Mouse (Mus musculus) hindbrain, embryonic 14.5 days (tissue): ENCODE results near the gene Ildr1. TPM values are rescaled to one million over a fixed set of nuclear protein-coding genes. Genes with fewer than 3 reads are reported as not detected.

ENCODE experiments used
- ATAC-seq: fragments of 200-750 bp; cut with Nextera tagmentation; 2 replicates; pipeline ENCODE4 v1.8.0; 2017; ENCODE audit warnings: moderate number of reproducible peaks, mild to moderate bottlenecking, moderate TSS enrichment, moderate library complexity; ENCODE audit not compliant: low FRiP score
- DNase-seq: peaks from one replicate; pipeline ENCODE4 v3.0.0-alpha.2; 2015; ENCODE audit warnings: low spot score
- H3K27ac ChIP-seq: fragments of 300-500 bp; sonication (generic); 2 replicates; pipeline ENCODE4 v1.5.1; 2014; ENCODE audit warnings: mild to moderate bottlenecking, moderate library complexity
- H3K27me3 ChIP-seq: fragments of 300-500 bp; sonication (generic); 2 replicates; pipeline ENCODE4 v1.6.1; 2014; ENCODE audit warnings: mild to moderate bottlenecking, low read length, mixed read lengths; ENCODE audit not compliant: control insufficient read depth, insufficient read depth
- H3K36me3 ChIP-seq: fragments of 300-500 bp; sonication (generic); replicated peaks from 2 replicates; pipeline ENCODE4 v1.6.1; 2014; ENCODE audit not compliant: control insufficient read depth, insufficient read depth
- H3K4me1 ChIP-seq: fragments of 300-500 bp; sonication (generic); replicated peaks from 2 replicates; pipeline ENCODE4 v1.6.1; 2014; ENCODE audit warnings: antibody characterized with exemption, low read length, mixed read lengths; ENCODE audit not compliant: control insufficient read depth, insufficient read depth
- H3K4me2 ChIP-seq: fragments of 300-500 bp; sonication (generic); replicated peaks from 2 replicates; pipeline ENCODE4 v1.6.1; 2014; ENCODE audit warnings: mild to moderate bottlenecking, moderate library complexity
- H3K4me3 ChIP-seq: fragments of 300-500 bp; sonication (generic); replicated peaks from 2 replicates; pipeline ENCODE4 v1.5.1; 2014; ENCODE audit warnings: mild to moderate bottlenecking, low read length
- H3K9ac ChIP-seq: fragments of 300-500 bp; sonication (generic); 2 replicates; pipeline ENCODE4 v1.6.1; 2014
- H3K9me3 ChIP-seq: fragments of 300-500 bp; sonication (generic); 2 replicates; pipeline ENCODE4 v1.6.1; 2016; ENCODE audit warnings: low read length; ENCODE audit not compliant: control insufficient read depth
- WGBS: fragments of 180-500 bp; shearing (Covaris S2); extraction: QIAGEN DNeasy Blood & Tissue Kit; methylation state at CpG from one replicate; pipeline ENCODE4 v1.1.7; 2014; 5-methylcytosine and 5-hydroxymethylcytosine counted together
- polyA plus RNA-seq: library from polyadenylated mRNA; unstranded; fragments of >200 nt; fragmentation: Nextera tagmentation; extraction: Ambion mirVana; gene quantifications from 2 replicates; pipeline ENCODE4 v1.2.1, GENCODE M21; 2014

The Ildr1 gene
- polyA plus RNA-seq, 1 experiment from 2014 or later, result 0.19 TPM

- Histone ChIP-seq H3K4me1 (no peaks in the 10 kb centered on the region), H3K27me3 (no peaks in the 10 kb centered on the region), H3K4me2 (no peak overlapping the region), H3K27ac (no peak overlapping the region), H3K9me3 (no peaks in the 10 kb centered on the region), H3K36me3 (no peaks in the 10 kb centered on the region), H3K9ac (no peak overlapping the region), H3K4me3 (no peak overlapping the region)
- DNase-seq (no peak), ATAC-seq (no peak)
- WGBS, result 79% methylated on average over 3 of the region's 3 CpGs
These were observed 41.6 kb downstream of the Ildr1 start for GRCm38 (mm10) chr16:36735421-36735820.

- Histone ChIP-seq H3K36me3 (no peaks in the 10 kb centered on the region), H3K9ac (no peak overlapping the region), H3K27me3 (no peaks in the 10 kb centered on the region), H3K4me2 (no peak overlapping the region), H3K27ac (no peak overlapping the region), H3K4me1 (no peaks in the 10 kb centered on the region), H3K4me3 (no peak overlapping the region), H3K9me3 (no peaks in the 10 kb centered on the region)
- WGBS, result 64% methylated on average over 4 of the region's 4 CpGs
- DNase-seq (no peak), ATAC-seq (no peak)
These were observed 45.7 kb downstream of the Ildr1 start for GRCm38 (mm10) chr16:36739404-36739930.

GRCm38 (mm10) chr16:36743580-36743979, 49.8 kb downstream of the Ildr1 start:
- no peak overlapping the region for H3K4me3 ChIP-seq
- WGBS, result 91% methylated on average over 8 of the region's 8 CpGs
- no peaks in the 10 kb centered on the region for H3K36me3 ChIP-seq
- ATAC-seq, result no peak
- H3K4me2 ChIP-seq, result no peak overlapping the region
- H3K27ac ChIP-seq, result no peak overlapping the region
- H3K4me1 ChIP-seq, result no peaks in the 10 kb centered on the region
- H3K9ac ChIP-seq, result no peak overlapping the region
- H3K9me3 ChIP-seq, result no peaks in the 10 kb centered on the region
- no peaks in the 10 kb centered on the region for H3K27me3 ChIP-seq
- no peak for DNase-seq

- no peak for DNase-seq
- H3K9ac ChIP-seq, result no peak overlapping the region
- WGBS, result 84% methylated on average over 4 of the region's 4 CpGs
These were observed 53.3 kb downstream of the Ildr1 start for GRCm38 (mm10) chr16:36747068-36747467.

GRCm38 (mm10) chr16:36747767-36748166, 54.0 kb downstream of the Ildr1 start:
- DNase-seq, result no peak
- Histone ChIP-seq H3K27ac (no peak overlapping the region), H3K4me3 (no peak overlapping the region), H3K4me2 (no peak overlapping the region), H3K36me3 (no peaks in the 10 kb centered on the region), H3K9ac (no peak overlapping the region), H3K27me3 (no peaks in the 10 kb centered on the region), H3K9me3 (no peaks in the 10 kb centered on the region), H3K4me1 (no peaks in the 10 kb centered on the region)
- WGBS, result 73% methylated on average over 2 of the region's 2 CpGs
- ATAC-seq, result no peak

More at GRCm38 (mm10) chr16:36747068-36747467, 53.3 kb downstream of the Ildr1 start:
- Histone ChIP-seq H3K4me3 (no peak overlapping the region), H3K4me2 (no peak overlapping the region), H3K4me1 (no peaks in the 10 kb centered on the region), H3K9me3 (no peaks in the 10 kb centered on the region), H3K27me3 (no peaks in the 10 kb centered on the region), H3K36me3 (no peaks in the 10 kb centered on the region), H3K27ac (no peak overlapping the region)
- ATAC-seq, result no peak

- Histone ChIP-seq H3K9ac (no peak overlapping the region), H3K27me3 (no peaks in the 10 kb centered on the region), H3K9me3 (no peaks in the 10 kb centered on the region), H3K36me3 (no peaks in the 10 kb centered on the region), H3K4me2 (no peak overlapping the region), H3K4me1 (no peaks in the 10 kb centered on the region), H3K27ac (no peak overlapping the region), H3K4me3 (no peak overlapping the region)
- no peak for DNase-seq
- 90% methylated on average over 3 of the region's 3 CpGs for WGBS
- ATAC-seq, result no peak
These were observed 58.2 kb downstream of the Ildr1 start for GRCm38 (mm10) chr16:36751979-36752378.

- Histone ChIP-seq H3K4me3 (no peak overlapping the region), H3K4me1 (no peaks in the 10 kb centered on the region), H3K4me2 (no peak overlapping the region), H3K9ac (no peak overlapping the region), H3K27me3 (no peaks in the 10 kb centered on the region), H3K9me3 (no peaks in the 10 kb centered on the region), H3K36me3 (no peaks in the 10 kb centered on the region), H3K27ac (no peak overlapping the region)
- ATAC-seq (no peak), DNase-seq (no peak)
- 81% methylated on average over 8 of the region's 13 CpGs for WGBS
These were observed 76.5 kb downstream of the Ildr1 start for GRCm38 (mm10) chr16:36770191-36770771.

- Histone ChIP-seq H3K9me3 (no peaks in the 10 kb centered on the region), H3K4me1 (no peaks in the 10 kb centered on the region), H3K27me3 (no peaks in the 10 kb centered on the region), H3K4me2 (no peak overlapping the region), H3K27ac (no peak overlapping the region), H3K36me3 (no peaks in the 10 kb centered on the region), H3K4me3 (no peak overlapping the region), H3K9ac (no peak overlapping the region)
- ATAC-seq (peak; percentile 48; the same call in 1 of the 2 replicates), DNase-seq (no peak)
- WGBS, result 58% methylated on average over 4 of the region's 4 CpGs
These were observed 77.1 kb downstream of the Ildr1 start for GRCm38 (mm10) chr16:36770830-36771229.

- Histone ChIP-seq H3K36me3 (no peaks in the 10 kb centered on the region), H3K4me1 (no peaks in the 10 kb centered on the region), H3K27me3 (no peaks in the 10 kb centered on the region), H3K27ac (no peak overlapping the region), H3K4me2 (no peak overlapping the region), H3K9ac (no peak overlapping the region), H3K4me3 (no peak overlapping the region), H3K9me3 (no peaks in the 10 kb centered on the region)
- DNase-seq (no peak), ATAC-seq (no peak)
- 83% methylated on average over 2 of the region's 2 CpGs for WGBS
These were observed 77.5 kb downstream of the Ildr1 start for GRCm38 (mm10) chr16:36771244-36771643.

- Histone ChIP-seq H3K27ac (no peak overlapping the region), H3K36me3 (no peaks in the 10 kb centered on the region), H3K9me3 (no peaks in the 10 kb centered on the region), H3K27me3 (no peaks in the 10 kb centered on the region), H3K9ac (no peak overlapping the region), H3K4me3 (no peak overlapping the region), H3K4me2 (no peak overlapping the region), H3K4me1 (no peaks in the 10 kb centered on the region)
- ATAC-seq, result no peak
- 95% methylated on average over 3 of the region's 3 CpGs for WGBS
- no peak for DNase-seq
These were observed 77.9 kb downstream of the Ildr1 start for GRCm38 (mm10) chr16:36771703-36772102.
